Mouse (Mus musculus) frontal cortex, adult 2 months (tissue): ENCODE measurements around the gene Leap2. TPM values are rescaled to one million over a fixed set of nuclear protein-coding genes. Genes with fewer than 3 reads are reported as not detected.
A peak's percentile ranks its signal among the peaks of the same experiment; 100 is the strongest.

ENCODE experiments used
- DNase-seq, 2 experiments: peaks; one replicate each; pipeline ENCODE4 v3.0.0; 2022; ENCODE audit warnings: low spot score in 1 of 2; ENCODE audit errors: extremely low spot score in 1 of 2
- polyA plus RNA-seq: library from polyadenylated mRNA; depleted of rRNA; stranded (reverse); fragments of >200 nt; gene quantifications from 2 replicates; pipeline ENCODE4 v1.2.3, GENCODE M21; 2012; rRNA removed

Gene Leap2
- not detected in 2 replicates for polyA plus RNA-seq

DNA sequence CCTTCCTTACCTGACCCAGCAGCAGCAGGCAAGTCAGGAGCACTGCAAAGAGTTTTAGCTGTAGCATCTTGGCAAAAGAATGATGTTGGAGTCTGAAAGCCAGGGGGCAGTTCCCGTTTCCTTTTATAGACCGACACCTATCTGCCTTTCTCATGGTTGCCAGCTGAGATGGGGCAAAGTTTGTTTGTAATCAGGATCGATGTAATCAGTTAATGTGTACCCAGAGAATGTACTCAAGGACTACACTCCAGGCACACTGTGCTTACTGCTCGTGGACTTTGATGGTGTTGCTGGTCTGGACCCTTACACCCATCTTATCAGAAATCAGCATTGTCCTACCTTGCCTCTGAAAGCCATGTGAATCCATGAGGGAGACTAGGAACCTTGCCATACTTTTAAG lies at the start of gene Leap2:
Leap2 (minus strand) TSS at position 135 of the 400 bp plus-strand sequence.
- no peak for DNase-seq

DNA sequence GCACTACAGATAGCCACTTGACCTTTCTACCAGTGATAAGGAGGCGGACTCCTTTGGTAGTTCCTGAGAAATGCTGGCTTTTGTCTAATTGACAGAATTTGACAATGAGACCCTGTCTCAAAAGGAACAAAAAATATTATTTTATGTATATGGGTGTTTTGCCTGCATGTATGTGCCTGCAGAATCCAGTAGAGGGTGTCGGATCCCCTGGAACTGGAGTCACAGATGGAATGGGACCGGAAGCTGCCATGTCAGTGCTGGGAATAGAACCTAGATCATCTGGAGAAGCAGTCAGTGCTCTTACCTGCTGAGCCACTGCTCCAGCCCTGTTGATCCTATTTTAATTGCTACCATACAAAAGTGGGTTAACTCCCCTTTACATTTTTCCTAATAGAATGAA lies 49.7 kb upstream of the Leap2 start:
- no peak for DNase-seq

DNA sequence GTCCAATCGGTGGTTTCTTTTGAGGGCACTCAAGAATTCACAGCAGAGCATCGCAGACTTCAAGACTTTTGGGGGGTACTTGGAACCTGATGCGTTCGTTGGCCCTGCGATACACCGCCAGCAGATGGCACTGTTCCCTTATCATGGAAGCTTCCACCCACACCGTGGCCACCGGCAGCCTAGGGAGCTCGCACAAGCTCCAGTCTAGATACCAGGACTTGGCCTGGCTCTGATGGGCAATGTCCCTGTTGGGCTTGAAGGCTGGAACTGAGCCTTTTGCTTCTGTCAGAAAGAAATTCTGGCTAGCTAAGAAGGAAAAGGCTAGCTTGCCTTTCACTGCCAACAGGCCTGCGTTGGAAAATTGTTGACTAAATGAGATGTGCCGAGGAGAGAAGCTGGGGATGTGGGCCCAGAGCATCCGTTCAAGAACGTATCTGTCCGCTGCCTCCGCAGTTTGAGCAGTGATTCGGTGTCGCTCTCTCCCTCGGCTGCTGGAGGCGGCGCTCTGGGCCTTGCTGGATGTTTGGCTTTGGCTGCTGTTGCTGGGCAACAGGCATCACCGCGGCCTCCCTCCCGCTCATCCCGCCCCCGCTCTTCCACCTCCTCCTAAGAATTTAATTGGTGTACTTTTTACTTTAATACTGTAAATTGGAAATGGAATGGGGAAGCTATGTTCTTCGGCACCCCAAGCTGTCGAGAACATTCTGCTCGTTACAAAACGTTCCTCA lies 47.2 kb upstream of the Leap2 start, which contains the start of gene Gm9837:
Gm9837 (minus strand) TSS at position 512 of the 728 bp plus-strand sequence.
- peak; percentile 86 to 98 for DNase-seq

DNA sequence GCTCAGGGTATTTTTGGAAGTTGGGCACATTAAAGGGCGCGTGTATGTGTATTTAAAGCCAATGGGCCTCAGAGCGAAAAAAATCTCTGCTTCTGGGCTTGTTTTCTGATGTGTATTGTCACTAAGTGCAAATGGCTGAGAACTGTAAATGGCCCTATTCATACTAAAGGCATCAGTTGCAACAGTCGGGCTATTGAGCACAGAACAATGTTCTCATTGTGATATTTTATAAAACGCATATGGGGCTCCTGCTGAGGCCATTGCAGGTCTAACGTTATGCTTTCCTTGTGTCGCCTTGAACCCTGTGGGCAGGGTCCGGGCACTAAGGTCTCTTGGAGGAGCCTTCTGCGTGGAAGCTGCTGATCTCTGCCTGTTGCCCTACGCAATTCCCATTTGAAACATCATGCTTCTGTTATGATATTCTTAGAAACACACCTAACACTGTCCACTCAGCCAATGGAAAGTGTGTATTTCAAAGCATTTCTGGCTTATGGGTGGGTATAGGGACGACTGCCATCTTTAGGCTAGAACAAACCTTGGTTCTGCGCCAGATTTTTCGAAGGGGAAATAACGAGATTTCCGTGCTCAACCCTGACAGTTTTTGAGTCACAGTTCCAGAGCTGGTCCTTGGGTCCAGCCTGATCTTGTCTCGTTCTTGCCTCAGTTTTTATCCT lies 46.5 kb upstream of the Leap2 start:
- no peak for DNase-seq

DNA sequence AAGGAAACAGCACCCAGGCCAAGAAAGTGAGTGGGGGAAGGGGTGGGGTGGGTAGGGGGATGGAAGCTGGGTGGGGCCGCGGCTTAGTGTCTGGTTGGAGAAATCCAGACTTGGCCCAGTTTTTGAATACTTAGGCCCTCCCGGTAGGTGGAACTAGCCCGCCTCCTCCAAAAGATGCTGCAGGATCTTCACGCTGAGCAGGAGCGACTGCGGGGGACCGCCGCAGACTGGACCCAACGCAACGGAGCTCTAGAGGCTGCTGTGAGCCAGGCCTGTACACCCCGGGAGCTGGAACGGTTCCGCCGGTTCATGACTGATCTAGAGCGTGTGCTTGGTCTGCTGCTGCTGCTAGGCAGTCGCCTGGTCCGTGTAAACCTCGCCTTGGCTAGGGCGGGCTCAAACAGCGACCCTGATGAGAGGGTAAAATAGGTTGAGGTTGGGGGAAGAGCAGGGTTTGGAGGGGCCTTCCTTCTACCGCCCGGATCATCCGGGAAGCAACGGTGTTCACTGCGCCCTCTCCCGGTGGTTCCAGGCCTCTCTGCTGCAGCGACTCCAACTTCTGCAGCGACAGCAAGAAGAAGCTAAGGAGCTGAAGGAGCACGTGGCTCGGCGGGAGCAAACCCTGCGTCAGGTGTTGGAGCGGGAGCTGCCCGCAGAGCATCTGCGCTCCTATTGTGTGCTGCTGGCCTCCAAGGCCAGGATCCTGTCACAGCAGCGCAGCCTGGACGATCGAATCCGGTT lies 43.4 kb upstream of the Leap2 start:
- DNase-seq: peak in 1 of 2 experiments; percentile 90

DNA sequence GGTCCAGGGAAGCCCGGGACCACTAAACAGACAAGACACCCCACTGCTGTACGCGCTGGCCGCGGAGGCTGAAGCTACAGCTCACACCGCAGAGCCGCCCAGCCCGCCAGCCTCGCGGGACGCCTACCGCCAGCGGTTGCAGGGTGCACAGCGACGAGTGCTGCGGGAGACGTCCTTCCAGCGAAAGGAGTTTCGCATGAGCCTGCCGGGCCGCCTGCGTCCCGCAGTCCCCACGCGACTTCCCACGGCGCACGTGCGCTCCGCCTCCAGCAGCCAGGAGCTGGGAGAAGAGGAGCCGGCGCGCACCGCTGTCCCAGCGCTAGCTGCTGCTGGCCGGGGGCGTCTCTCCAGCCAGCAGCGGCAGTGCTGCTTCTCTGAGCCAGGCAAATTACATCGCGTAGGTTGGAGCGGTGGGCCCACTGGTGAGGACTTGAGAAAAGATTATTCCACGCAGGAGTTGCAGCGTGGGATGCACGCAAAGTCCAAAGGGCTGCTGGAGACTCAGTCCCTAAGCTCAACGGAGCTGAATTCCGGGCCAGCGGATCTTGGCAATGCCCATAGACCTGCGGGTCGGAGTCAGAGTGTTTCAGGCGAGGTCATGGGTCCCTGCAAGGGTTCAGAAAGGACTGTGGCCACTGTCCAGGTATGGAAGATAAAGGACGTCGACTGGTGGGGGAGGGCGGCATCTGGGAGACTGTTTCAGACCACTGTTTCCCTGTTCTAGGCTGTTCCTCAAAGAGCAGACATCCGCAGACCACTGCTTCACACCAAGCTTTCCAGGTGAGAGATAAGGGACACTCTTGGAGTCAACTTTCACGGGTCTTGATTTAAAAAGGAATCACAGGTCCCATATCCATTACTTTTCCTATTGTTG lies 40.8 kb upstream of the Leap2 start:
- DNase-seq: peak in 1 of 2 experiments; percentile 77

DNA sequence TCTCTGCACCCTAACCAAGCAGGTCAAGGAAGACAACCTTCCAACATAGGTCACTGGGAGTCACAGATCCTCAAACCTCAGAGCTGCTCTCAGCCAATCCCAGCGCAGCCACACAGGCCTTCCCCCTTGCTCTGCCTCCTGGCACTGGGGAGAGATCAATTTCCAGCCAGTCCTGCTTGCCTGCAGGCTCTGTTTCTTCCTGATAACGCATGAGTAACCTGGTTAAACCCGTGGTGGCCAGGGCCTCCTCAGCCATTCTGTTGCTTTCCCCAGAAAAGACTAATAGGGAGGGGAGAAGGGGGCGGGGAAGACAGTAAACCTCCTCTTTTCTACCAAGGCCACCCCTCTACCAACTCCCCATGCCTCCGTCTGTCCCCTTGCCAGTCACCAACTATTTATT lies 38.8 kb upstream of the Leap2 start:
- no peak for DNase-seq

DNA sequence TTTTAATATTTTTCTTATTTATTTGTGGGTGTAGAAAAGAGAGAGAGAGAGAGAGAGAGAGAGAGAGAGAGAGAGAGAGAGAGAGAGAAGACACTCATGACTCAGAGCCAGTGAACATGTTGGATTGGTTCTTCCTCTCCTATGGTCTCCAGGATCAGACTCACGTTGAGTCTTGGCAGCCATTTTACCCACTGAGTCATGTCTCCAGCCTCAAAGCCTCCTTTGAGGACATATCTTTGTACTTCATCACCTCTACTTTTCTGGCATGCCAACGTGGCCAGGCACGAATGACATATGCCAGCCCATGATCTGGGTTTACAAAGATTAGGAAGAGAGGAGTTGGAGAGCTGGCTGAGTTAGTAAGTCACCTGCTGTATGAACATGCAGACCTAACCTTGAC lies 37.2 kb upstream of the Leap2 start:
- no peak for DNase-seq

DNA sequence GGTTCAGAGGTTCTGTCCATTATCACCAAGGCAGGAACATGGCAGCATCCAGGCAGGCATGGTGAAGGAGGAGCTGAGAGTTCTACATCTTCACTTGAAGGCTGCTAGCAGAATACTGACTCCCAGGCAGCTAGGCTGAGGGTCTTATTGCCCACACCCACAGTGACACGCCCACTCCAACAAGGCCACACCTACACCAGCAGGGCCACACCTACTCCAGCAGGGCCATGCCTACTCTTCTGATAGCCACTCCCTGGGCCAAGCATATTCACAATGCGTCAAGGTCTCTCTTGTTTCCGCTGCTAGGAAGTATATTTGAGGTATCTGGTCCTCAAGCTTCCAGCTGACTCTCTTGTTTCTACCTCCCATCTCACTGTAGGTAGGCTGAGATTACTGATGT lies 36.0 kb upstream of the Leap2 start:
- no peak for DNase-seq

DNA sequence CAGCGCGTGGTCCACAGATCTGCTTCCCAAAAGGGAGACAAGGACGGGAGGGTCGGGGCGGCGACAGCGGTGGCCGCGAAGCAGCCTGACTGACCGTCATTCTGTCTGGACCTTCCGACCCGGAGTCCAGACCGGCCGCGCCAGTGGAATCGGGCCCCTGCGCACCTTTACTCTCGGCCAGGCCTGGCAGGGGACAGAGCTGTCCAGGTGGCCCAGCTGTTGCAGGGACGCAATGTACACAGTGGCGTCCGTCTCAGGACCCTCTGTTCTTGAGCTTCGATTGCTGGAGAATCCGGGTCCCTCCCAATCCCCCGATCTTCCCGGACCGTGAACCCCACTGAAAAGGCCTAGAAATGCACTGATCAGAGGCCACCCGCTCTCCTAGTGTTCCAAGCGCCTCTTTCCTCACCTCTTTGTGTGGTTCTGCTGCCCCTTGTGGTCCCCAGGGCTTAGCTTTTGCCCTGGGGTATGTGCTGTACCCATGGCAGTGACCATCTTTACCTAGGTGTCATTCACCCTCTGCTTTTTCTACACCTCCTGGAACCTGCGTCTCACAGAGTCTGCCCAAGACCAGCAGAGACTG lies 34.5 kb upstream of the Leap2 start:
- no peak for DNase-seq

DNA sequence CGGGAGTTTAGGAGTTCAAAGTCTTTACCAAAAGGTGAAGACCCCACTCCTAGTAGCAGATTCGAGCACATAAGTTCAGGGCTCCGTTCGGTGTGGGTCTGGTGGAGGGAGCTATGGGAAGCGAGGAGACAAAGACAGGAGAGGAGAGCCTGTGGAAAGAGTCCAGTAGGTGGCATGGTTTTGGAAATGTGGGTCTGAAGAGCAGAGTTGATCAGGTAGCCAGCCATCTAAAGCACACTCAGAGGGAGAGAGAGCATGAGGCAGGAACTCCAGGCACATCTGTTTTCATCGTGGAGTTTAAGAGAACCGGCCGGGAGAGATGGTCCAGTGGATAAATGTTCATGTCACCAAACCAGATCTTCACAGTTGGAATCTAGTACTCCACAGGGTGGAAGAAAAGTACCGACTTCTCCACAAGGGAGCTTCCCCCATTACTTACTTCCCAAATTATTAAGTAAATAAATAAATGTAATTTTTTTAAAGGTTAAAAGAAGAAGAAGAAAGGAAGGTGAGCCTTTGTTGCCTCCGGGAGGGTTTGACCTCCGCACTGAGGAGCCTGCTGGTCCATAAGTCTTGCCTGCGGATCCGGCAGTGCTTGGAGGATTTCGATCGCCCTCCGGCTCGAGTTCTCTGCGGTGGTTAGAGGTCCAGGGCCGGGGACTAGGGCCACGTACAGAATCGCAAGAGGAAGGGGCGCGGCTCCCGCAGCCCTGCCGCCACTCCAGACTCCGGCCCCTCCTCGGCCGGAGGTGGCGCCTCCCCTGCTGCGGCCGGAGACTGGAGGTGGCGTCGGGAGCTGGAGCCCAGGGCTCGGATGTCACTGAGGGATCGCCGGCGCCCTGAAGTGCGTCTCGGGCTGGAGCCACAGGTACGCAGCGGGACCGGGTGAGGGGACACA lies 33.8 kb upstream of the Leap2 start, which contains the start of the genes Gm10447 and Shroom1:
Gm10447 (minus strand) TSS at position 637 of the 898 bp plus-strand sequence.
Shroom1 (plus strand) TSS at position 732 of the 898 bp plus-strand sequence.
- no peak for DNase-seq

DNA sequence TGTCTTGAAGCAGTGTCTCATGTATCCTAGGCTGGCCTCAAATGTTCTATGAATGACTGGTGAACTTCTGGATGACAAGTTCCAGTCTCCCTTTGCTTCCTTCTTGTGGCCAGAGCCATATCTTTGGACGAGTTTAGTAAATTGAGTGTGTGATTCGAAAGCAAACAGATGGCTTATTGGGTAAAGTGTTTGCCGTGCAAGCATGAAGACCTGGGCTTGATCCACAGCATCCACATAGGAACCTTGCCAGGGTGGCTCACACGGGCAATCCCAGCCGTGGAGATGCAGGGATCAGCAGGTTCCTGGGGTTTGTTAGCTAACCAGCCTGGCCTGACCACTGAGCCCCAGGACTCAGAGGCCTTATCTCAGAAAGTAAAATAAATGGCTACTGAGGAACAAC lies 30.1 kb upstream of the Leap2 start:
- no peak for DNase-seq

DNA sequence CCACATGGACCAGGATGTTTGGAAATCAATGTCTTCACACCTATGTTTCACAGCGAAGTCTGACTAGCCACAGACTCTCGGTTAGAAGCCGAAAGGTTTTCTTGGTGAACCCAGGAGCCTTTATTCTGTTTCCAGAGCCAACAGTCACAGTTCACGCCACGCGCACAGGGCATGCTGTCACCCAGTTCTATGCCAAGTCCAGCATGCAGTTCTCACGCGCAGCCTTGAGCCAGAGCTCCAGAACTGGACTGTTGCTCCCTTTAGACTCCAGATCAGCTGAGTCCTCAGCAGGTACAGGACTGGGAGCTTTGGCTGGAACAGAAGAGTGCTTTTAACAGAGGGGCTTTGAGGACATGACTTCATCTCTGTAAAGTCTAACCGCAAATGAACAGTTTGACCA lies 29.4 kb upstream of the Leap2 start:
- DNase-seq: no peak

DNA sequence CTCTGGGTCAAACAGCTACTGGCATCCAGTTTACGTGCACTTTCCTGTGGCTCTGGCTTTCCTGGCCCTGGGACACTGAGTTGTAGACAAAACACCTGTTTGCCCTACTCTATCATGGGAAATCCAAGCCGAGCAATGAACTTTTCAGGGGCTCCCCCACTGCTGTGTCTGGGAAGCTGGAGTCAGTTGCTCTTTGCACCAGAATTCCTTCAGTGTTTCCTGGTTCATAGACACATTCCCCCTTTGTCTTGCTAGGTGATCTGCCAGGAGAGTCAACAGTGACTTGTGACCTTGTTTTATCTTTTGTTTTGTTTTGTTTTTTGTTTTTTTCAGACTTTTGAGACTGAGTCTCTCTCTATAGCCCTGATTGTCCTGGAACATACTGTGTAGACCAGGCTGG lies 28.4 kb upstream of the Leap2 start:
- no peak for DNase-seq

DNA sequence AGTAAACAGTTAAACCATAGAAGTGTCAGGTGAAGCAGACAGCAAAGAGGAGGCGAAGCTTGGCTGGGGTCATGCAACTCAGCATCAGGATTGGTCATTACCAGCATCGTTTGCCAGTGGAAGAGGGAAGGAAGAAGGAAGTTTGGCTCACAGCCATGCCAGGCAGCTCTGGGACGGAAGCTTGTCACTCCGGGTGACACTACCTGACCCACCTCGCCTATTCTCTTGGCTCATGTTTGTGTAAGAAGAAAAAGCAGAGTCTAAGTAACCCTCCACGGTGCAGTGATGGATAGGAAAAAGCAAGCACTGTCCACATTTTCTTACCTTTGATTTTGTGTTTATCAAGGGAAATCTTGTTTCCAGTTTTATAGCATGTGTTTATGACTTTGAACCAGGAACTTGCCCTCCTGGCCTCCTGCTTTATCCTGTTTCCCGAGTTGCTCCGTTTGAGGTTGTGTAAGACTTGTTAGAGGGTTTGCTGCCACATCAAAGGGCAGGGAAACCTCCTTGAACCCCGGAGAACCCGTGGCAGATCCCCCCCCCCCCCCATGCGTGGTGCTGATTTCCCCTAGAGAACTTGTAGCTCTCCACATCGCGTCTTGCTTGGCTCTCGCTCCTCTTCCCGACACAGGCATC lies 27.2 kb upstream of the Leap2 start:
- no peak for DNase-seq

DNA sequence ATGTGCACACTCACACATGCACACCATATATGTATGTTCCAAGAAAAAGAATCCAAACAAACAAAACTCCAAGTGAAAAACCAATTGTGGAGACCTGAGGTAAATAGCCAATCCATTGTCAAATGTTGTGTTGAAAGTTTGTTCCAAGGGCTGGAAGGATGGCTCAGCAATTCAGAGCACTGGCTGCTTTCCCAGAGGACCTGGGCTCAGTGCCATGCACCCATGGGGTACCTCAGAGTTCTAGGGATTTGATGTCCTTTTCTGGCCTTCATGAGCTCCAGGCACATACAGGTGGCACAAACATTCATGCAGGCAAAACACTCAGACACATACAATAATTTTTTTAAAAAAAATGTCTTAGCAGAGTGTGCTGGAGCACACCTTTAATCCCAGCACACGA lies 25.6 kb upstream of the Leap2 start:
- DNase-seq: no peak

DNA sequence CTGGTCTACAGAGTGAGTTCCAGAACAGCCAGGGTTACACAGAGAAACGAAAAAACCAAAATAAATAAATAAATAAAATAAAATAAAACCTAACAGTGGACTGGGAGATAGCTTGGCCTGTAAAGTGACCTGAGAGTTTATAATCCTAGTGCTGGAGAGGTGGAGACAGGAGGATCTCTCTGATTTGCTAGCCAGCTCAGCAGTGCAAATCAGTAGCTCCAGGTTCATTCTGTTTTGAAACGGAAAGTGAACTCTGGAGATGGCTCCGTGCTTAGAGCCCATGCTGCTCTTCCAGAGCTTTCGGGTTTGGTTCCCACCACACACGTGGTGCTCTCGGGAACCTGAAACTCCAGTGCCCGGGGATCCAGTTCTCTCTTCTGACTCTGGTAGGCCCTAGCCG lies 25.0 kb upstream of the Leap2 start:
- DNase-seq: no peak

DNA sequence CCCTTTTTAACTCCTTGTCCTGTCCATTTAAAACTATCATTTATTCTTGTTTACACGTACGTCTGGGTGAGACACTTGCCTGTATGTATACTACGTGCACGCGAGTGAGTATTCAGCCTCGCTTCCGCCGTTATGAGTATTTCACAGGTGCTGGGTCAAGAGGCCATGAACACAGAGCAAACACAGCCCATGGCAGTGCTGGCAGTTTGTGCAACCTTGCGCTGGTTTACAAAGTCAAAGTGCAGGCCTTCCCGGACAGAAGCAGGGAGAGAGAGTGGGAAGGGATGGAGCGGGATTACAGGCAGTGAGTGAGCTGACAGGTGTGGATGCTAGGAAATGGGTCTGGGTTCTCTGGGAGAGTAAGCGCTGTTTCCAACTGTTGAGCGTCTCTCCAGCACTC lies 23.2 kb upstream of the Leap2 start:
- DNase-seq: no peak

DNA sequence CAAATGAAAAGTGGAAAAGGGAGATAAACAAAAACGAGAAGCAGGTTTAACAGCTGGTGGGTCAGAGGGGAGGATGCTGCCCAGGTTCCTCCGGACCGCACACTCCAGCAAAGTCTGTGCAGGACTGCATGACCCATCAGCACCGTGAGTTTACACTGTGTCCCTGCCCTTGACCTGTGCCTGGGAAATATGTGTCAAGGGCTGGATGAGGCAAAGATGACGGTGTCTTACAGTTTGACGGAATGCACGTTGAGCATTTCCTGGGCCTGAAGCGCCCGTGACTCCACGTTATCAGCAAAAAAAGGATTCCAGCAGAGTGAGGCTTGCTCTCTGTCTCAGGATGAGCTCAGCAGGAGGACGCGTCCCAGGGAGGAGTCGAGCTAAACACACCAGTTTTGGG lies 22.6 kb upstream of the Leap2 start:
- DNase-seq: no peak
